Mouse (Mus musculus) 3134 (cell line): Measurements from ENCODE around the gene Scgb3a1.

Source experiments
- DNase-seq: peaks from one replicate; pipeline ENCODE4 v3.0.0-alpha.2; 2011; ENCODE audit warnings: low spot score; ENCODE audit not compliant: insufficient read length; ENCODE audit errors: extremely low read depth

The Scgb3a1 gene

GRCm38 (mm10) chr11:49663310-49663709 lies at the start of gene Scgb3a1:
Gene Scgb3a1, plus strand, starts transcription at chr11:49663610.
- DNase-seq: no peak

- peak; percentile 77 for DNase-seq
Observed at GRCm38 (mm10) chr11:49615856-49616725, 47.3 kb upstream of the Scgb3a1 start.

- DNase-seq: no peak
Observed at GRCm38 (mm10) chr11:49618476-49618875, 44.9 kb upstream of the Scgb3a1 start.

- no peak for DNase-seq
Observed at GRCm38 (mm10) chr11:49621953-49622352, 41.5 kb upstream of the Scgb3a1 start.

- DNase-seq: no peak
Observed at GRCm38 (mm10) chr11:49624156-49624555, 39.3 kb upstream of the Scgb3a1 start.

- no peak for DNase-seq
Observed at GRCm38 (mm10) chr11:49625863-49626262, 37.5 kb upstream of the Scgb3a1 start.

- no peak for DNase-seq
Observed at GRCm38 (mm10) chr11:49626748-49627147, 36.7 kb upstream of the Scgb3a1 start.

GRCm38 (mm10) chr11:49631154-49631553 lies 32.3 kb upstream of the Scgb3a1 start:
- no peak for DNase-seq

- DNase-seq: no peak
Observed at GRCm38 (mm10) chr11:49632256-49632655, 31.2 kb upstream of the Scgb3a1 start.

- DNase-seq: no peak
Observed at GRCm38 (mm10) chr11:49634101-49634500, 29.3 kb upstream of the Scgb3a1 start.

GRCm38 (mm10) chr11:49635671-49636070 lies 27.7 kb upstream of the Scgb3a1 start:
- no peak for DNase-seq

GRCm38 (mm10) chr11:49636449-49636848 lies 27.0 kb upstream of the Scgb3a1 start:
- no peak for DNase-seq

GRCm38 (mm10) chr11:49645677-49646076 lies 17.7 kb upstream of the Scgb3a1 start:
- no peak for DNase-seq

- DNase-seq: no peak
Observed at GRCm38 (mm10) chr11:49650113-49650993, 13.1 kb upstream of the Scgb3a1 start.

GRCm38 (mm10) chr11:49650994-49651761 lies 12.2 kb upstream of the Scgb3a1 start:
- DNase-seq: no peak

GRCm38 (mm10) chr11:49651762-49652322 lies 11.6 kb upstream of the Scgb3a1 start:
- no peak for DNase-seq

GRCm38 (mm10) chr11:49652401-49653078 lies 10.9 kb upstream of the Scgb3a1 start:
- DNase-seq: no peak

GRCm38 (mm10) chr11:49653079-49653408 lies 10.4 kb upstream of the Scgb3a1 start:
- DNase-seq: no peak

GRCm38 (mm10) chr11:49654651-49655050 lies 8.8 kb upstream of the Scgb3a1 start:
- DNase-seq: no peak

GRCm38 (mm10) chr11:49655501-49655900 lies 7.9 kb upstream of the Scgb3a1 start:
- DNase-seq: no peak
